Mouse (Mus musculus): ENCODE results near the gene Lipo3. TPM values are rescaled to one million over a fixed set of nuclear protein-coding genes. Genes with fewer than 3 reads are reported as not detected.
"Not testable (repeated sequence)": the region's sequence is repeated elsewhere in the genome, so short reads cannot be mapped to it uniquely, and the experiment has no call there.

The Lipo3 gene
- total RNA-seq (2021) = 1 to 10 TPM; 4.1 to 5.5 TPM
- long read RNA-seq, experiment 1, partial matches to known transcripts = 0 of 5 reads
- long read RNA-seq, experiment 1, other reads (novel, unspliced or antisense) = 3 of 5 reads
- long read RNA-seq, experiment 2, partial matches to known transcripts = 0 of 5 reads
- long read RNA-seq, experiment 2, other reads (novel, unspliced or antisense) = 5 of 5 reads

GRCm38 (mm10) chr19:33761287-33762086, at the start of gene Lipo3:
Gene Lipo3, minus strand, starts transcription at chr19:33761951.
- peak; percentile 9 to 23 for DNase-seq (ENCODE audit: low spot score in 2 of 2)
- peak within 1 kb of the TSS; percentile 39 for H3K4me3 ChIP-seq
- H3K27ac ChIP-seq = not testable (repeated sequence)

- not testable (repeated sequence) for H3K4me3 ChIP-seq; DNase-seq (ENCODE audit: low spot score in 2 of 2); H3K27ac ChIP-seq
Measured at GRCm38 (mm10) chr19:33787359-33787758, 25.6 kb upstream of the Lipo3 start, which contains the start of gene Lipo1. Gene Lipo1, minus strand, starts transcription at chr19:33787459.

GRCm38 (mm10) chr19:33786576-33787277, 25.0 kb upstream of the Lipo3 start:
- no peak overlapping the region for H3K27ac ChIP-seq
- H3K4me3 ChIP-seq = no peak overlapping the region
- TF ChIP-seq CTCF (conservative IDR thresholded peaks at IDR 0.05) = no peak
- no peak for DNase-seq (ENCODE audit: low spot score in 2 of 2)

GRCm38 (mm10) chr19:33751259-33751658, 10.5 kb downstream of the Lipo3 start, which contains the start of gene Lipo2:
Gene Lipo2, minus strand, starts transcription at chr19:33751359.
- not testable (repeated sequence) for H3K4me3 ChIP-seq; H3K27ac ChIP-seq; DNase-seq (ENCODE audit: low spot score in 2 of 2)

- not testable (repeated sequence) for DNase-seq (ENCODE audit: low spot score in 2 of 2); H3K4me3 ChIP-seq; H3K27ac ChIP-seq
Measured at GRCm38 (mm10) chr19:33625152-33625551, 136.6 kb downstream of the Lipo3 start, which contains the start of gene Gm8978. Gene Gm8978, minus strand, starts transcription at chr19:33625252.

- peak overlapping the region; percentile 37 for H3K4me3 ChIP-seq
- H3K27ac ChIP-seq = peak overlapping the region; percentile 51; the same call in 1 of the 2 replicates
- peak; percentile 16 to 44 for DNase-seq (ENCODE audit: low spot score in 2 of 2)
Measured at GRCm38 (mm10) chr19:33589626-33590302, 172.0 kb downstream of the Lipo3 start.

- not testable (repeated sequence) for DNase-seq (ENCODE audit: low spot score in 2 of 2); H3K27ac ChIP-seq; H3K4me3 ChIP-seq
Measured at GRCm38 (mm10) chr19:33568551-33568950, 193.2 kb downstream of the Lipo3 start.

- DNase-seq (ENCODE audit: low spot score in 2 of 2) = no peak
- H3K27ac ChIP-seq = no peak within 1 kb of the TSS
- H3K4me3 ChIP-seq = no peak within 1 kb of the TSS
- TF ChIP-seq CTCF (conservative IDR thresholded peaks at IDR 0.05) = no peak
Measured at GRCm38 (mm10) chr19:33517680-33518079, 244.1 kb downstream of the Lipo3 start, which contains the start of gene Lipo4. Gene Lipo4, minus strand, starts transcription at chr19:33517780.

Small RNA genes lying within 50 kb of the gene (microRNA-seq; reads per million reads assigned to microRNA genes)
- gene Gm27440 = 0 reads per million in 2 experiments

Other genes with a start within 250 kb of the Lipo3 start
- not detected for gene Lipo4, start 244.2 kb downstream of the Lipo3 start, total RNA-seq (2021)
- gene Gm8978, start 136.7 kb downstream of the Lipo3 start, total RNA-seq (2021) = not detected
- gene Lipo2, start 10.6 kb downstream of the Lipo3 start, total RNA-seq (2021) = not detected
- not detected for gene Lipo1, start 25.5 kb upstream of the Lipo3 start, total RNA-seq (2021)
- gene Lipf, start 199.2 kb upstream of the Lipo3 start, total RNA-seq (2021) = not detected
- not detected for gene Lipk, start 246.3 kb upstream of the Lipo3 start, total RNA-seq (2021)